Mouse (Mus musculus): Measurements from ENCODE around the gene Lmntd1. TPM values are rescaled to one million over a fixed set of nuclear protein-coding genes. Genes with fewer than 3 reads are reported as not detected.

Gene Lmntd1
- total RNA-seq, 2 experiments from 2014 or later: 2.1 to 2.3 TPM

GRCm38 (mm10) chr6:145567832-145568231 is 46.3 kb downstream of the Lmntd1 start:
- no peak for DNase-seq (ENCODE audit: low spot score)
- intact Hi-C loops (cut with DNase I): no loop called here

GRCm38 (mm10) chr6:145567296-145567695 is 46.8 kb downstream of the Lmntd1 start:
- intact Hi-C loops (cut with DNase I): no loop called here
- no peak for DNase-seq (ENCODE audit: low spot score)

- no peak for DNase-seq (ENCODE audit: low spot score)
- intact Hi-C loops (cut with DNase I): no loop called here
These were observed 48.5 kb downstream of the Lmntd1 start for GRCm38 (mm10) chr6:145565663-145566062.

- intact Hi-C loops (cut with DNase I): no loop called here
These were observed 49.4 kb downstream of the Lmntd1 start for GRCm38 (mm10) chr6:145564671-145565070.

GRCm38 (mm10) chr6:145557059-145557992 is 56.8 kb downstream of the Lmntd1 start:
- intact Hi-C loops (cut with DNase I): no loop called here
- no peak for DNase-seq (ENCODE audit: low spot score)

More at GRCm38 (mm10) chr6:145564671-145565070, 49.4 kb downstream of the Lmntd1 start:
- no peak for DNase-seq (ENCODE audit: low spot score)

GRCm38 (mm10) chr6:145553226-145553625 is 60.9 kb downstream of the Lmntd1 start:
- DNase-seq (ENCODE audit: low spot score): no peak
- intact Hi-C loops (cut with DNase I): no loop called here

- DNase-seq (ENCODE audit: low spot score): no peak
- intact Hi-C loops (cut with DNase I): no loop called here
These were observed 61.3 kb downstream of the Lmntd1 start for GRCm38 (mm10) chr6:145552817-145553216.

GRCm38 (mm10) chr6:145550993-145551392 is 63.1 kb downstream of the Lmntd1 start:
- no peak for DNase-seq (ENCODE audit: low spot score)
- intact Hi-C loops (cut with DNase I): no loop called here

- intact Hi-C loops (cut with DNase I): no loop called here
- DNase-seq (ENCODE audit: low spot score): no peak
These were observed 68.0 kb downstream of the Lmntd1 start for GRCm38 (mm10) chr6:145545927-145546641.

GRCm38 (mm10) chr6:145544838-145545237 is 69.3 kb downstream of the Lmntd1 start:
- intact Hi-C loops (cut with DNase I): no loop called here
- no peak for DNase-seq (ENCODE audit: low spot score)

GRCm38 (mm10) chr6:145544304-145544703 is 69.8 kb downstream of the Lmntd1 start:
- intact Hi-C loops (cut with DNase I): no loop called here

GRCm38 (mm10) chr6:145539568-145539859 is 74.6 kb downstream of the Lmntd1 start:
- intact Hi-C loops (cut with DNase I): no loop called here
- no peak for DNase-seq (ENCODE audit: low spot score)

More at GRCm38 (mm10) chr6:145544304-145544703, 69.8 kb downstream of the Lmntd1 start:
- no peak for DNase-seq (ENCODE audit: low spot score)

- intact Hi-C loops (cut with DNase I): no loop called here
- DNase-seq (ENCODE audit: low spot score): no peak
These were observed 75.1 kb downstream of the Lmntd1 start for GRCm38 (mm10) chr6:145538787-145539567.

- intact Hi-C loops (cut with DNase I): no loop called here
- no peak for DNase-seq (ENCODE audit: low spot score)
These were observed 83.7 kb downstream of the Lmntd1 start for GRCm38 (mm10) chr6:145530464-145530863.

- intact Hi-C loops (cut with DNase I): no loop called here
- no peak for DNase-seq (ENCODE audit: low spot score)
These were observed 90.8 kb downstream of the Lmntd1 start for GRCm38 (mm10) chr6:145523337-145523736.

GRCm38 (mm10) chr6:145522617-145523016 is 91.5 kb downstream of the Lmntd1 start:
- intact Hi-C loops (cut with DNase I): no loop called here
- DNase-seq (ENCODE audit: low spot score): no peak

GRCm38 (mm10) chr6:145517002-145517401 is 97.1 kb downstream of the Lmntd1 start:
- intact Hi-C loops (cut with DNase I): no loop called here
- no peak for DNase-seq (ENCODE audit: low spot score)

GRCm38 (mm10) chr6:145515859-145516581 is 98.1 kb downstream of the Lmntd1 start:
- intact Hi-C loops (cut with DNase I): no loop called here
- DNase-seq (ENCODE audit: low spot score): peak; percentile 6

GRCm38 (mm10) chr6:145511265-145511664 is 102.9 kb downstream of the Lmntd1 start:
- DNase-seq (ENCODE audit: low spot score): no peak
- intact Hi-C loops (cut with DNase I): no loop called here

GRCm38 (mm10) chr6:145508828-145509227 is 105.3 kb downstream of the Lmntd1 start:
- intact Hi-C loops (cut with DNase I): no loop called here
- DNase-seq (ENCODE audit: low spot score): no peak
